Comparison of ENCODE assay signal across 9 mouse cellular contexts in genomic region chr17:65701356-65701755, GRCm38 (mm10). TPM values are rescaled to one million over a fixed set of nuclear protein-coding genes. Genes with fewer than 3 reads are reported as not detected.
DNase-seq lines count a peak whose midpoint lies in the region; ATAC-seq and TF ChIP-seq lines count a peak whose summit lies in the region.
"Had no signal": no experiment of that assay in that cellular context is flagged by ENCODE, and none has a peak within 500 bp of the region (broad histone marks: within the 10 kb centered on the region; RNA-seq: fewer than 3 reads in every experiment).

No protein-coding gene starts in this region.

- H3K36me3 ChIP-seq in heart, postnatal 0 days (replicated peaks; ENCODE audit: control insufficient read depth, insufficient read depth, low read length), result no peaks in the 10 kb centered on the region
- H3K36me3 ChIP-seq in limb, embryonic 14.5 days (ENCODE audit: control insufficient read depth, insufficient read depth, low read length), result no peaks in the 10 kb centered on the region

- H3K4me3 ChIP-seq in heart, postnatal 0 days (ENCODE audit: low read depth, low read length), result no peak overlapping the region
- no peak overlapping the region for H3K4me3 ChIP-seq in cortical plate, adult 2 months (ENCODE audit: insufficient read depth, low read length)
- H3K4me3 ChIP-seq in limb, embryonic 14.5 days (replicated peaks; ENCODE audit: low read length), result no peak overlapping the region

- ATAC-seq in heart, postnatal 0 days (ENCODE audit: insufficient read depth, low read depth), result no peak
- no peak; the same call in 1 of the 2 replicates for ATAC-seq in limb, embryonic 14.5 days (ENCODE audit: low FRiP score, low read depth)
- ATAC-seq in CD4-positive, CD25-positive, alpha-beta regulatory T cell, adult 4 months, result no peak

- H3K4me2 ChIP-seq in heart, postnatal 0 days (ENCODE audit: low read depth, low read length), result no peak overlapping the region
- H3K4me2 ChIP-seq in limb, embryonic 14.5 days (replicated peaks; ENCODE audit: low read depth, low read length, severe bottlenecking), result 0 out of 2 replicates have a peak overlapping the region, but pooled peaks have one; percentile 5

- H3K27ac ChIP-seq in heart, postnatal 0 days (ENCODE audit: low read depth), result peak overlapping the region; percentile 87
- H3K27ac ChIP-seq in cortical plate, adult 2 months (ENCODE audit: insufficient read depth, low read length), result peak overlapping the region; percentile 3
- H3K27ac ChIP-seq in limb, embryonic 14.5 days (replicated peaks; ENCODE audit: low read depth, low read length), result peak overlapping the region; percentile 81

- TF ChIP-seq EP300 in heart, postnatal 0 days (IDR thresholded peaks at IDR 0.05; ENCODE audit: low read depth), result no peak

- WGBS in heart, postnatal 0 days, result 62% methylated on average over 8 of the region's 8 CpGs
- 63% methylated on average over 8 of the region's 8 CpGs for WGBS in limb, embryonic 14.5 days

- H3K9me3 ChIP-seq in heart, postnatal 0 days (replicated peaks; ENCODE audit: control insufficient read depth, low read length), result no peaks in the 10 kb centered on the region
- H3K9me3 ChIP-seq in limb, embryonic 14.5 days (ENCODE audit: control insufficient read depth, low read length), result no peaks in the 10 kb centered on the region

- DNase-seq in heart, postnatal 0 days (ENCODE audit: low spot score), result no peak
- no peak for DNase-seq in heart, postnatal 14 days
- peak; percentile 60 for DNase-seq in 3T3-L1 (ENCODE audit: low read depth, low spot score)
- no peak for DNase-seq in limb, embryonic 14.5 days (ENCODE audit: low spot score)
- no peak for DNase-seq in left cerebral cortex, adult 18-20 months (ENCODE audit: low spot score in 2 of 2)
- DNase-seq in right cerebral cortex, postnatal 4 days, result no peak

- H3K4me1 ChIP-seq in heart, postnatal 0 days (ENCODE audit: control insufficient read depth, insufficient read depth), result peaks cover 11% of the 10 kb centered on the region; the same call in 1 of the 2 replicates
- peaks cover 2% of the 10 kb centered on the region; the same call in 1 of the 2 replicates for H3K4me1 ChIP-seq in cortical plate, adult 2 months (ENCODE audit: control insufficient read depth, insufficient read depth, low read length)
- peaks cover 11% of the 10 kb centered on the region; the same call in 1 of the 2 replicates for H3K4me1 ChIP-seq in limb, embryonic 14.5 days (ENCODE audit: control insufficient read depth, insufficient read depth, low read length)

- no peaks in the 10 kb centered on the region for H3K27me3 ChIP-seq in heart, postnatal 0 days (ENCODE audit: control insufficient read depth, insufficient read depth, low read length)
- H3K27me3 ChIP-seq in limb, embryonic 14.5 days (ENCODE audit: control insufficient read depth, insufficient read depth, low read length), result no peaks in the 10 kb centered on the region

- intact Hi-C loops in heart, postnatal 14 days (cut with DNase I), result loop anchor here (10.0 kb wide), 1 partner anchor 403 kb away; the partner anchor contains the start of gene Ndufv2

- TF ChIP-seq CTCF in heart, postnatal 0 days (IDR thresholded peaks at IDR 0.05; ENCODE audit: low read depth), result no peak
- TF ChIP-seq CTCF in cortical plate, adult 2 months (IDR thresholded peaks at IDR 0.05; ENCODE audit: extremely low read depth, insufficient read depth, low read length), result no peak

- no peak for TF ChIP-seq POLR2A in cortical plate, adult 2 months (IDR thresholded peaks at IDR 0.05; ENCODE audit: extremely low read depth, insufficient read depth, low read length)
- TF ChIP-seq POLR2A in limb, embryonic 14.5 days (IDR thresholded peaks at IDR 0.05; ENCODE audit: borderline replicate concordance, extremely low read depth, insufficient read depth, insufficient read length), result no peak

- H3K9ac ChIP-seq in heart, postnatal 0 days (replicated peaks; ENCODE audit: low read depth, low read length), result no peak overlapping the region
- H3K9ac ChIP-seq in limb, embryonic 14.5 days (ENCODE audit: low read depth, low read length, severe bottlenecking), result no peak overlapping the region

RNA-seq across cellular contexts. Expression of gene Txndc2, which starts 59.4 kb away (rescaled TPM):
- total RNA-seq in heart, postnatal 0 days (2014; rRNA removed; ENCODE audit: low replicate concordance), result not detected in 2 replicates
- polyA plus RNA-seq in heart, postnatal 0 days (2015; fragmentation: Nextera tagmentation; extraction: Ambion mirVana), result 0.16 and 0.18 TPM in 2 replicates
- total RNA-seq in heart, postnatal 14 days (2021), result under 1 TPM in 1 of 2 experiments, not detected in 1; 0.19 TPM
- polyA plus RNA-seq in cortical plate, adult 2 months (2012; rRNA removed), result 0.15 TPM in 1 of 2 replicates, not detected in the other
- polyA plus RNA-seq in limb, embryonic 14.5 days (2012; rRNA removed), result 0.08 and 0.14 TPM in 2 replicates
- 0.10 and 0.22 TPM in 2 replicates for polyA plus RNA-seq in limb, embryonic 14.5 days (2014; fragmentation: Nextera tagmentation; extraction: Ambion mirVana)
- not detected for total RNA-seq in left cerebral cortex, adult 18-20 months (2021)
- polyA plus RNA-seq in CD4-positive, CD25-positive, alpha-beta regulatory T cell, adult 4 months (2017; shearing (Covaris generic)), result not detected
- total RNA-seq: left cerebral cortex, postnatal 25 days had no signal

Comparison
In these comparisons a context has a peak if more than half of its experiments do, and no peak if none do; other contexts are left out.
1. H3K27ac ChIP-seq: peak in every context shown above with its lines; median percentile 87 in heart, postnatal 0 days; 81 in limb, embryonic 14.5 days; 3 in cortical plate, adult 2 months.